Mouse (Mus musculus) heart, adult 11 months (tissue): ENCODE results near the gene Phkg1.
A peak's percentile ranks its signal among the peaks of the same experiment; 100 is the strongest.
"Not testable (repeated sequence)": the region's sequence is repeated elsewhere in the genome, so short reads cannot be mapped to it uniquely, and the experiment has no call there.

Source experiments
- DNase-seq: peaks from one replicate; pipeline ENCODE4 v3.0.0; 2022

The Phkg1 gene

GRCm38 (mm10) chr5:129898449-129898848 is at the start of gene Phkg1:
Gene Phkg1, minus strand, starts transcription at chr5:129898549.
- DNase-seq = no peak

DNA sequence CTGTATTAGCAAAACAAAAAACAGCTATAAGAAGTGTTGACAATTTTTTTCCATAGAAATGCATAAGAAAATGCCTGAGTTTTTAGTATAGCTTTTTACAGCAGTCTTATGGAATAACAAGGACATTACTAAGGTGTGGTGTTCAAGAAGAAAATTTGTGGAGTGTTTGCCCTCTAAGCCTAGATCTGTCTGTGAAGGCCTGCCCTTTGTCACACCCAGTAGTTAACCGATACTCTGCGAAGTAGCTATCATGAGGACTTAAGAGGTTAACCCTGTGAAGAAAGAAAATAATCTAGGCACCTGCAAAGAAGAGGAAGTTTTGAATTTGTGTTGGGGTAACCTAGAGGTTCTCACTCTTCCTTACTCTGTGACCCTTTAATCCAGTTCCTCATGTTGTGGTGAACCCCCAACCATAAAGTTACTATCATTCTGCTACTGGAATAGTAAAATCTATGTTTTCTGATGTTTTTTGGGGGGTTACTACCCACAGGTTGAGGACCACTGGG is 49.2 kb upstream of the Phkg1 start:
- peak; percentile 35 for DNase-seq

DNA sequence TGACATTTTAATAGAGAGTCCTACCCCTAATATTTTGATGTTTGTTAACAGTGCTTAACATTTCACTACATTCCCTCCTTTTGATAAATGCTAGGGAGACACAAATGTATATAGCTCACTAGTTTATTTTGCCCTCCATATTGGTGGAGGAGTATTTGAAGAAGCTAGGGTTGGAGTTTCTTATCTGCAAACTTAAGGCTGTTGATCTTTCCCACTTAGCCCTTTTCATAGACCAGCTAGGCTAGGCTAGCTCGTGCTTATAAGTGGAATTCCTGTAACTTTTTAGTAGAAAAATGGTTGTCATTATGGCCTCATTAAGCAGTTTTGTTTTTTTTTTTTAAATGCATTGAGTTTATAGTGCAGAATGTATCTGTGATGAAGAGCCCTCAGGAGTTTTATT is 45.1 kb upstream of the Phkg1 start:
- DNase-seq = no peak

DNA sequence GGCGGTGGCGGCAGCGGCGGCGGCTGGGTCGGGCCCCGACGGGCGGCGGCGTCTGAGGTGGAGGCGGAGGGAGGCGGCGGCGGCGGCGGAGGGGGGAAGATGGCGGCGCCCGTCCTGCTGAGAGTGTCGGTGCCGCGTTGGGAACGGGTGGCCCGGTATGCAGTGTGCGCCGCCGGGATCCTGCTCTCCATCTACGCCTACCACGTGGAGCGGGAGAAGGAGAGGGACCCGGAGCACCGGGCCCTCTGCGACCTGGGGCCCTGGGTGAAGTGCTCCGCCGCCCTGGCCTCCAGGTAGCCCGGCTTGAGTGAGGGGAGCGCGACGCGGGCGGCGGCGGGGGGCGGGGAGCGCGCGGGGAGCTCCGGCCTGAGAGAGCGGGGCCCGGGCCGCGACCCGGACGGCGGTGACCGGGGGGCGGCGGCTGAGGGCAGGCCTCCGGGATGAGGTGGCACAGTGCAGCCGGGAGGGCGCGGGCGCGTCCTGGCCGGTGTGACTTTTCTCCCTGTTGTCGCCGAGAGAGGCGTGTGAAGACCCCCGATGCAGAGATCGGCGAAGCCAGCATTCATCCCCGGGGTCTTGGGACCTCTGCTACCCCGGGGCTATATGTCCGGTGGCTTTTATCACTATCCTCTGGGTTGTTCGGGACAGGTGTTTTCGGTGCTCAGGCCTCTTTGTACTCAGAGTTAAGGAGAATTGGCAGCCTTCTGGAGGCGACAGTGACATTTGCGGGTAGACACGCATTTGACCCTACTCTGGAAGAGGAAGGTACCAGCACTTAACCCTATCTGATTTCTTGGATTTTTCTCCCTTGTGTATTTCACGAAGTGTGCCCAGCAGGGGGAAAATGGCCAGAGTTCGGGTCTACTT is 44.0 kb upstream of the Phkg1 start:
- peak; percentile 96 for DNase-seq

DNA sequence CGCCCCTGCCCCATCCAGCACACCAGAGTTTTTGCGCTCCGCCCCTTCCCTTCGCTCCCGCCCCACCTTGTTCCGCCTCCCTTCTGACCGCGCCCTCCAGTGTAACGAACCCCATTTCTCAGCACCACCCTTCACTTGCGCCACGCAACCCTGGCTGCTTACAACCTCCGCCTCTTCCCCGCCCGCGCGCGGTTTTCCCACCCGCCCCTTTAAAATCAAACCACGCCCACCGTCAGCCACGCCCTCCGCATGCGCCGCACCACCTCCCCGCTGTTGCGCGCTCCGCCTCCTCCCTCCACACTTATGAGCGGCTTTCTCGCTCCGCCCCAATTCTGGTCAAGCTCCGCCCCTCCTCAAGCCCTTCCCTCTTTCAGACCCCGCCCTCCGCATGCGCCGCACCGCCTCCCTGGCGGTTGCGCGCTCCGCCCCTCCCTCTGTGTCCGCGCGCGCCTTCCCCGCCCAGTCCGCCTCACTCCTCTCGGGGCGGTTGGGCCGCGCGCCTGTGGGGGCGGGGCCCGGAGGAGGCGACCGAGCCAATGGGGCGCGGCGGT is 43.2 kb upstream of the Phkg1 start, which contains the start of gene Vkorc1l1:
TSS of gene Vkorc1l1 (plus strand) at position 476 of the 551 bp plus-strand sequence.
- DNase-seq = peak; percentile 100

DNA sequence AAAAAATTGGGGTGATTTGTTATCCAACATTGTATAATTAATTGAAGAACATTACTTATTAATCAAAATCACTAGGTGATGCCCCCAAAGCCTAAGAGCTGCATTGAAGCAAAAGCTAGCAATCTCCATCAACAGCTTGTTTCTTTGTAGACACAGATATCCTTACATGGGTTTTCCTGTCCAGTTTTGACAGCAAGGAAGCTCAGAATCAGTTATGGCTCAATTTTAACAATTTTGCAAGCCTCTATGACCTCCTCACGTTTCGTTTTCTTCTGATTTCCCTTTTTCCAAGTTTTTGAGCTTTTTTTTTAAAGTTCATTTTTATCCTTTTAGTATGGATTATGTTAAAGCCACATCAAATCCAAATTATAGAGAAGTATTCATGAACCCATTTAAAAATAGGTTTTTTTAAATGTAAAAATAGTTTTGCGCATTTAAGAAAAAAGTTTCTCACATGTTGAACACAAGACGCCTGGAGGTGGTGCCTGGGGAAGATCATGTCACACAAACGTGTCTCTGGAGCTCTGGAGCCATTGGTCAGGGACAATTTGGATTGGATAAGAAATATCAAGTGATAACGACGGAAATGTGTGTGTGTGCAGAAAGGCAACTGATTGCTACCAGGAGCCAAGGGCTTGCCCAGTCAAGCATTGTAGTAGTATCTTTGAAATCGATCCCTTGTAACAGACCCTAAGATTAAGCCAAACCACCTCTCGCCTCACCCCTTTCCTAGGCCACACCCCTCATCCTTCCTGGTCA is 42.6 kb upstream of the Phkg1 start:
- DNase-seq = no peak

DNA sequence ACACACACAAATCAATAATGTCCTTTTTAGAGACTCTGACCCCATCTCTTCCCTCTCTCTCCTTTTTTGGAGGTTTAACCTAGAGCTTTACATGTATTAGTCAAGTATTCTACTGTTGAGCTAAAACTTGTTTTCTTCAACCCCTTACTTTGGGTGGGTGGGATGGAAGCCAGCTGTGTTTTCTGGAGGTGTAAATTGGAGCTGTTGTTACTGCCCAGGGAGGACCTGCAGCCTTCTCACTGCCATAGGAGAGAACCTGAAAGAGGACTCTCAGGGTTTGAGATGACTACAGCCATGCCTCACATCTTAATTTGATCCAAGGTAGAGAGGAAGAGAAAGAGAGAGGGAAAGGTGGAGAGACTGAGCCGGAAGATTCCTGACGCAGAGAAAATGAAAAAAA is 41.9 kb upstream of the Phkg1 start:
- DNase-seq = peak; percentile 85

DNA sequence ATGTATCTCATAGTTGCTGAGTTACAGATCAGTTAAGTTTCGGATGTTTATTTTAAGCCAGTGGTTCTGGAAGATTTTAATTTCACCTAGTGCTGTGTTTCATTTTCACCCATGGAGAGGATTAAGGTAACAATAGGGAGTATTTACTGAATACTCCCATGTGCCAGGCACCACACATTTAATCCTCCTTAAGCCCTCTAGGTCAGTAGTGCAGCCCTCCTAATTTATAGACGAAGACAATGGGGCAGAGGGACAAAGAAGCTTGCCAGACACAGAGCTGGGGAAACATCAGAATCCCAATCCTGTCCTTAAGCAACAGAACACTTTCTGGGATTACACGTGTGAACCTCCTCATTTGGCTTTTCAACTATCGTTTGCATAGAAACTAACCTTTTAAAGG is 38.6 kb upstream of the Phkg1 start:
- DNase-seq = no peak

DNA sequence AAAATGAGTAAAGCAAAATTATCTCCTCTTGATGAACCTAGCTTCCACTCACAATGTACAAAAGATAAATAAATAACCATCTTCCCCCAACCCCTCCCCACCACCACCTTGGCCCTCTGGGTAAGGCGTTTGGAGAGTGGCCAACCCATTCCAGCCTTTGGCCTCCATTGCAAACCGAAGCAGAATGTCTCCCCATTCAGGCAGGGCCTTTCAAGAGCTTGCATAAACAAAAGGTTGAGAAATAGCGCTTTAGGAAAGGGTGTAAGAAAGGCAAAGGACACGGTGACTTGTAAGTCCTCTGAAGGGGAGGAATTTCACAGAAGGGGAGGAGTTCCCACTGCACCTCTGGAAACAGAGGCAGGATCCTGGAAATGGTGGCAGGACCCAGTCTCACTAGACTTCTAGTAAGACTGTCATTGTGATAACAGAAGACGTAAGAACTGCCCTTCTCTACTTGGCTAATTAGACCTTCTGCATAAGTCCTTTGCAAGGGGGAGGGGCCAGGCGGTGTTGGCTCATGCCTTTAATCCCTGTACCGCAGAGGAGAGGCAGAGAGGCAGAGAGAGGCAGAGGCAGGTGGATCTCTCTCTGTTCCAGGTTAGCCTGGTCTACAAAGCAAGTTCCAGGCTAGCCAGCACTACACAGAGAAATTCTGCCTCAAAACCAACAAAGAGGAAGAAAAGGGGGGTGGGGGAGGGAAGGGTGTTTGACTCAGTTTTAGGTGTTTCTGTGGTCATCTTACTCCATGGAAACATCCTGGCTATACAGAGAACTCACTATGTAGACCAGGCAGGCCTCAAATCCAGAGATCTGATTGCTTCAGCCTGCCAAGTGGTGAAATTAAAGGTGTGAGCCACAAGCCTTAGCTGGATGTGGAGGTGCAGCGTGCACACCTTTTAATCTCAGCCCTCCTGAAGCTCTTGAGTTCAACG is 31.8 kb upstream of the Phkg1 start:
- DNase-seq = peak; percentile 29

- DNase-seq = peak; percentile 24
Observed at GRCm38 (mm10) chr5:129925933-129926332, 27.6 kb upstream of the Phkg1 start.

GRCm38 (mm10) chr5:129924820-129925452 is 26.6 kb upstream of the Phkg1 start:
- peak; percentile 74 for DNase-seq

DNA sequence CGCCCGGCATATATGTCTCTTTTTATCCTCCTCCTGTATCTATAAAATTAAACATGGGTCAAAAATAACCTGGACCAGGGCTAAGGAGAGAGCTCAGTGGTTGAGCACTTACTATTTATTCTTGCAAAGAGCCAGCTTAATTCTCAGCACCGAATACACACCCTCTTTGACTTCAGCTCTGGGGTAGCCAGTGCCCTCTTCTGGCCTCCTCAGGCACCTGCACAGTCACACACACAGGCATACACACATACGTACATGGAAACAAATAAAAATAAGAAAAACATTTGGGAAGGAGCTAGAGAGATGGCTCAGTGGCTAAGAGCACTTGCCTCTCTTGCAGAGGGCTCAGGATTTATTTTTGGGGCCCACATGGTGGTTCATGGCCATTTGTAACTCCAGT is 23.6 kb upstream of the Phkg1 start:
- DNase-seq = peak; percentile 51

DNA sequence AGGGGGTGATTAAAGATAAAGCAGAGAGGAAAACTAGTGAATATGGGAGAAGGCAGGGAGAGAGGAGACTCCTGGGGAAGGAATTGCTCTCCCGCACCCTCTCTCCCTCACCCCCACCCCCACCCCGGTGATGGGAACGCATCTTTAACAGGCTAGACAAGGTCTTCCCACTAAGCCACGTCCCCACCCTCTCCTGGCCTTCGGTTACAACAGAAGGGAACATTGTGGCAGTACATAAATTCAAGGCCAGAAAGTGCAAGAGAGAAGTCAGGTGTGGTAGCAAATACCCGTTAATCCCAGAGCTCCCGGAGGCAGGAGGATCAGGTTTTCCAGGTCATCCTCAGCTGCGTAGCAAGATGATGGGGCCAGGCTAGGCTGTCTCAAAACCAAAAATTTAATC is 21.0 kb upstream of the Phkg1 start:
- no peak for DNase-seq

- no peak for DNase-seq
Observed at GRCm38 (mm10) chr5:129918752-129919151, 20.4 kb upstream of the Phkg1 start.

DNA sequence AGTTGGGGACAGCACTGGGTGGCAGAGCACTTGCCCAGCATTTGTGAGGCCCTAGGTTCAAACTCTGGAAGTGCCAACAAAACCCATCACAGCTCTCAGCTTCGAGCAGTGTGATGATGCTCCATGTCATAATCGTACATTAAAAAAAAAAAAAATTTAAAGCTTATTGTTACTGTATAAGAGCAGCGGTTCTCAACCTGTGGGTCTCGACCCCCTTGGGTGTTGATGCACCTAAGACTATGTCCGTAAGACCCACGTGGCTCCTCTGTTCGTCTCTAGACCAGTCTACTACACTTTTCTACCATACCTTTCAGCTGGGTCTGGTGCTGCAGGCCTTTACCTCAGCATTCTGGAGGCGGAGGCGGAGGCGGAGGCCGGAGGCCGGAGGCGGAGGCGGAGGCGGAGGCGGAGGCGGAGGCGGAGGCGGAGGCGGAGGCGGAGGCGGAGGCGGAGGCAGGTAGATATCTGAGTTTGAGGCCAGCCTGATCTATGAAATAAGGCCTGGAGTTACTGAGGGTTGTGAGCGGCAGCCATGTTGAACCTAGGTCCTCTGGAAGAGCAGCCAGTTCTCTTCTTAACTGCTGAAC is 19.8 kb upstream of the Phkg1 start:
- no peak for DNase-seq

DNA sequence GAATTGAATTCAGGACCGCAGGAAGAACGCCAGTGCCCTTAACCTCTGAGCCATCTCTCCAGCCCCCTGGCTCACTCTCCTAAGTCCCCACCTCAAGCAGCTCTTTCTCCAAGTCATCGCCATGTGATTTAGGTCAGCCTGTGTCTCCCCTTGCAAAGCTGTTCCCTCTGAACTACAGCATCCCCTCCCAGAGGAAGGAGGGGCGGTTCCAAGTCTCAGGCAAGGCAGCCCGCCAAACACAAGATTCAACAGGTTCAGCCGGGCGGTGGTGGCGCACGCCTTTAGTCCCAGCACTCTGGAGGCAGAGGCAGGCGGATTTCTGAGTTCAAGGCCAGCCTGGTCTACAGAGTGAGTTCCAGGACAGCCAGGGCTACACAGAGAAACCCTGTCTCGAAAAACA is 17.1 kb upstream of the Phkg1 start:
- not testable (repeated sequence) for DNase-seq

- peak; percentile 91 for DNase-seq
Observed at GRCm38 (mm10) chr5:129914024-129914423, 15.7 kb upstream of the Phkg1 start.

DNA sequence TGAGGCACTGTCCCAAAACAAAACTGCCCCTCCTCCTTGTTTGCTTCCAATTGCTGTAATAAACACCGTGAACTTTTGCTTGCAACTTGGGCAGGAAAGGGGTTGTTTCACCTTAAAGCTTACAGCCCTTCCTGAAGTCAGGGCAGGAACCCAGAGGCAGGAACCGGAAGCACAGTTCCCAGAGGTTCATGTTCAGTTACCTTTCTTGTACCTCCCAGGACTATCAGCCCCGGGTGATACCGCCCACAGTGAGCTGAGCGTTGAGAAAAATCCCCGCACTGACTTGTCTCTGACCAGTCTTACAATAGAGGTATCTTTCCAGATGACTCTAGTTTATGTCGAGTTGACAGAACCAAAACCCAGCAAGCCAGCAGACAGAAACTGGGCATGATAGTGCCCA is 11.2 kb upstream of the Phkg1 start:
- DNase-seq = no peak

GRCm38 (mm10) chr5:129909147-129909546 is 10.8 kb upstream of the Phkg1 start:
- DNase-seq = peak; percentile 88

DNA sequence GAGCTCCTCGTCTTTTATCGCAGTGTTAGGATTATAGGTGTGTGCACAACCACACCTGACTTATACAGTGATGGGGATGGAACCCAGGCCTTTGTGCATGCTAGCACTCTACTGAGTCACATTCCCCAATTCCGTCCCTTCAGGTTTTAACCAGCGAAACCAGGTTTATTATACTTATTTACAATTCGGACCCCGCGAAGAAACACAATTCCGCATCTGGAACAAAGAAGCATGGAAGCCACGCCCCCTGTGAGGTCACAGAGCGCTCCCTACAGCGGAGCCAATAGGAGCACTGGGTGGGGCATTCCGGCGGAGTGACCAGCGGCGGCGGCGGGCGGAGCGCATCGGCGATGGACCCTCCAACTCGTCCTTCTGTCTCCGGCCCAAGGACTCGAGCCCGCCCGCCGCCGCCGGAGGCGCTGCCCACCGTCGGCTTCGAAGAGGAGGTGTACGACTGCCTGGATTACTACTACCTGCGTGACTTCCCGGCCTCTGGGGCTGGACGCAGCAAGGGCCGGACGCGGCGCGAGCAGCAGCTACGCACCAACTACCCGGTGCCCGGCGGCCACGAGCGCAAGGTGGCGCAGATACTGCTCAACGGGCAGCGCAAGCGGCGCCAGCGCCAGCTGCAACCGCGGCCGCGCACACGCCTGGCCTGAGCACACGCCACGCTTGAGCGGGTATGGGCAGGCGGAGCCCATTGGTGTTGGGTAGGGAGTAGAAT is 10.1 kb upstream of the Phkg1 start, which contains the start of gene Nupr1l:
TSS of gene Nupr1l (plus strand) at position 299 of the 724 bp plus-strand sequence.
- DNase-seq = peak; percentile 99

GRCm38 (mm10) chr5:129907775-129908174 is 9.4 kb upstream of the Phkg1 start:
- DNase-seq = no peak
